Mouse (Mus musculus): ENCODE data around the gene Ccl28. TPM values are rescaled to one million over a fixed set of nuclear protein-coding genes. Genes with fewer than 3 reads are reported as not detected.
"Not testable (repeated sequence)": the region's sequence is repeated elsewhere in the genome, so short reads cannot be mapped to it uniquely, and the experiment has no call there.

Ccl28 gene
- 0.08 and 0.13 TPM in 2 replicates for polyA plus RNA-seq (2015; fragmentation: Nextera tagmentation; extraction: Ambion mirVana)

DNA sequence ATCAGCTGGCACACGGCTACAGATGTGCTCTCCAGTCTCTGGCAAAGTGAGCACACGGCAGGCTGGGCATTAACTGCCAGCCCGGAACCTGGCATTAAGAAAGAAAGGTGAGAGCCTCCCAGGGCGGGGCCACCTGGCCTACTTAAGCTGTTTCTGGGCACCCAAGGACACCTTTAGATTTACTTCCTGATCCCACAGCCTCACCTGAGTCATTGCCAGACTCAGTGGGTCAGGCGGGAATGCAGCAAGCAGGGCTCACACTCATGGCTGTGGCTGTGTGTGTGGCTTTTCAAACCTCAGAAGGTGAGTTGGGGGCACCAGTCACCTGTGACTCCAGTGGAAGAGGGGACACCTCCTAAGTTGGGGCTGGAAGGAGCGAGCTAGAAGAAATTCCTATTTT, at the start of gene Ccl28:
Ccl28 (plus strand) TSS at position 186 of the 400 bp plus-strand sequence.
- ATAC-seq (replicated peaks; ENCODE audit: low FRiP score, low read depth) (no peak), DNase-seq (ENCODE audit: low spot score) (no peak)
- WGBS = 86% methylated on average over 6 of the region's 6 CpGs
- Histone ChIP-seq H3K4me3 (replicated peaks; ENCODE audit: low read depth, low read length) (no peak within 1 kb of the TSS), H3K4me2 (ENCODE audit: low read length) (no peak within 1 kb of the TSS), H3K4me1 (replicated peaks; ENCODE audit: insufficient read depth, low read length) (no peaks in the 10 kb centered on the region), H3K9me3 (replicated peaks; ENCODE audit: low read length) (no peaks in the 10 kb centered on the region), H3K27ac (no peak within 1 kb of the TSS), H3K36me3 (ENCODE audit: insufficient read depth, low read length) (no peaks in the 10 kb centered on the region), H3K9ac (ENCODE audit: low read depth, low read length) (no peak within 1 kb of the TSS), H3K27me3 (ENCODE audit: insufficient read depth, low read length) (no peaks in the 10 kb centered on the region)
- no peak for TF ChIP-seq CTCF (IDR thresholded peaks at IDR 0.05; ENCODE audit: low read depth)

DNA sequence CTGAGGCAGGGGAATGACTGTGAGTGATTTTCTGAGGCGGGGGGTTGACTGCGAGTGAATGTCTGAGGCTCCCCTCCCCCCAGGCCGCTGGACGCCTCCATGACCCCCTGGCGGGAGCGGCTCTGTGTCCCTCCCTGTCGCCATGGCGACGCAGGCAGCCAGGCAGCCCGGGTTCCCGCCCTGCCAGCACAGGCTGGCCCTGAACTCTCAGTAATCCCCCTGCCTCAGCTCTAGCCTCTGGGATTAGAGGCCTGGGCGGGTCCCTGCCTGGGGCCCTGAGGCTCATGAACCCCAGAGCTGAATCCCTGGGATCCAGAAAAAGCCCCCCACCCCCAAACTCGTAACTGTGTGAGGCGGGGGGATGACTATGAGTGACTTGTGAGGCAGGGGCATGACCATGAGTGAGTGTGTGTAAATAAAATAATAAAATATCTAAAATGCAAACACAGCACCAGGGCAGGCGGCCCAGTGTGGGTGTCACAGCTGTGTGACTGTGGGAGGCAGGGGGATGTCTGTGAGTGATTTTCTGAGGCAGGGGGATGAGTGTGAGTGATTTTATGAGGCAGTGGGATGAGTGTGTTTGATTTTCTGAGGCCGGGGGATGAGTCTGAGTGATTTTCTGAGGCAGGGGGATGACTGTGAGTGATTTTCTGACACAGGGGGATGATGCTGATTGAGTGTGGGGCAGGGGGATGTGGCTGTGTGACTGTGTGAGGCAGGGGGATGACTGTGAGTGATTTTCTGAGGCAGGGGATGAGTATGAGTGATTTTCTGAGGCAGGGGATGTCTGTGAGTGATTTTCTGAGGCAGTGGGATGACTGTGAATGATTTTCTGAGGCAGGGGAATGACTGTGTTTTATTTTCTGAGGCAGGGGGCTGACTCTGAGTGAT, 27.1 kb upstream of the Ccl28 start:
- H3K27me3 ChIP-seq (ENCODE audit: insufficient read depth, low read length); H3K4me1 ChIP-seq (replicated peaks; ENCODE audit: insufficient read depth, low read length); H3K4me2 ChIP-seq (ENCODE audit: low read length); H3K27ac ChIP-seq; H3K9ac ChIP-seq (ENCODE audit: low read depth, low read length); H3K4me3 ChIP-seq (replicated peaks; ENCODE audit: low read depth, low read length); H3K36me3 ChIP-seq (ENCODE audit: insufficient read depth, low read length); H3K9me3 ChIP-seq (replicated peaks; ENCODE audit: low read length): not testable (repeated sequence)
- ATAC-seq (replicated peaks; ENCODE audit: low FRiP score, low read depth) = peak; percentile 91
- 67% methylated on average over 14 of the region's 16 CpGs for WGBS
- peak; percentile 71 for DNase-seq (ENCODE audit: low spot score)

- not testable (repeated sequence) for H3K27me3 ChIP-seq (ENCODE audit: insufficient read depth, low read length); H3K9me3 ChIP-seq (replicated peaks; ENCODE audit: low read length); ATAC-seq (replicated peaks; ENCODE audit: low FRiP score, low read depth); H3K9ac ChIP-seq (ENCODE audit: low read depth, low read length); H3K4me2 ChIP-seq (ENCODE audit: low read length); H3K4me1 ChIP-seq (replicated peaks; ENCODE audit: insufficient read depth, low read length); H3K27ac ChIP-seq; H3K36me3 ChIP-seq (ENCODE audit: insufficient read depth, low read length); H3K4me3 ChIP-seq (replicated peaks; ENCODE audit: low read depth, low read length)
- DNase-seq (ENCODE audit: low spot score) = peak; percentile 24
These were observed 25.2 kb upstream of the Ccl28 start for GRCm38 (mm10) chr13:119598466-119598865.

- ATAC-seq (replicated peaks; ENCODE audit: low FRiP score, low read depth); H3K4me3 ChIP-seq (replicated peaks; ENCODE audit: low read depth, low read length); H3K9me3 ChIP-seq (replicated peaks; ENCODE audit: low read length); H3K36me3 ChIP-seq (ENCODE audit: insufficient read depth, low read length); DNase-seq (ENCODE audit: low spot score); H3K4me1 ChIP-seq (replicated peaks; ENCODE audit: insufficient read depth, low read length); H3K27me3 ChIP-seq (ENCODE audit: insufficient read depth, low read length); H3K4me2 ChIP-seq (ENCODE audit: low read length); H3K27ac ChIP-seq; H3K9ac ChIP-seq (ENCODE audit: low read depth, low read length): not testable (repeated sequence)
- 53% methylated on average over 8 of the region's 12 CpGs for WGBS
These were observed 24.6 kb upstream of the Ccl28 start for GRCm38 (mm10) chr13:119599066-119599465.

- not testable (repeated sequence) for H3K27ac ChIP-seq; ATAC-seq (replicated peaks; ENCODE audit: low FRiP score, low read depth); H3K4me2 ChIP-seq (ENCODE audit: low read length); H3K27me3 ChIP-seq (ENCODE audit: insufficient read depth, low read length); H3K9ac ChIP-seq (ENCODE audit: low read depth, low read length); DNase-seq (ENCODE audit: low spot score); H3K36me3 ChIP-seq (ENCODE audit: insufficient read depth, low read length); H3K9me3 ChIP-seq (replicated peaks; ENCODE audit: low read length); H3K4me3 ChIP-seq (replicated peaks; ENCODE audit: low read depth, low read length); H3K4me1 ChIP-seq (replicated peaks; ENCODE audit: insufficient read depth, low read length)
- 77% methylated on average over 2 of the region's 2 CpGs for WGBS
These were observed 24.1 kb upstream of the Ccl28 start for GRCm38 (mm10) chr13:119599498-119599897.

DNA sequence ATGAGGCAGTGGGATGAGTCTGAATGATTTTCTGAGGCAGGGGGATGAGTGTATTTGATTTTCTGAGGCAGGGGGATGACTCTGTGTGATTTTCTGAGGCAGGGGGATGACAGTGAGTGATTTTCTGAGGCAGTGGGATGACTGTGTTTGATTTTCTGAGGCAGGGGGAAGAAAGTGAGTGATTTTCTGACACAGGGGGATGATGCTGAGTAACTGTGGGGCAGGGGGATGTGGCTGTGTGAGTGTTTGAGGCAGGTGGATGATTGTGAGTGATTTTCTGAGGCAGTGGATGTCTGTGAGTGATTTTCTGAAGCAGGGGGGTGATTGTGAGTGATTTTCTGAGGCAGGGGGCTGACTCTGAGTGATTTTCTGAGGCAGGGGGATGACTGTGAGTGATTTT, 23.5 kb upstream of the Ccl28 start:
- not testable (repeated sequence) for H3K4me1 ChIP-seq (replicated peaks; ENCODE audit: insufficient read depth, low read length); ATAC-seq (replicated peaks; ENCODE audit: low FRiP score, low read depth); H3K27me3 ChIP-seq (ENCODE audit: insufficient read depth, low read length); H3K9ac ChIP-seq (ENCODE audit: low read depth, low read length); H3K36me3 ChIP-seq (ENCODE audit: insufficient read depth, low read length); H3K4me3 ChIP-seq (replicated peaks; ENCODE audit: low read depth, low read length); H3K27ac ChIP-seq; H3K9me3 ChIP-seq (replicated peaks; ENCODE audit: low read length); H3K4me2 ChIP-seq (ENCODE audit: low read length)
- DNase-seq (ENCODE audit: low spot score) = peak; percentile 87

DNA sequence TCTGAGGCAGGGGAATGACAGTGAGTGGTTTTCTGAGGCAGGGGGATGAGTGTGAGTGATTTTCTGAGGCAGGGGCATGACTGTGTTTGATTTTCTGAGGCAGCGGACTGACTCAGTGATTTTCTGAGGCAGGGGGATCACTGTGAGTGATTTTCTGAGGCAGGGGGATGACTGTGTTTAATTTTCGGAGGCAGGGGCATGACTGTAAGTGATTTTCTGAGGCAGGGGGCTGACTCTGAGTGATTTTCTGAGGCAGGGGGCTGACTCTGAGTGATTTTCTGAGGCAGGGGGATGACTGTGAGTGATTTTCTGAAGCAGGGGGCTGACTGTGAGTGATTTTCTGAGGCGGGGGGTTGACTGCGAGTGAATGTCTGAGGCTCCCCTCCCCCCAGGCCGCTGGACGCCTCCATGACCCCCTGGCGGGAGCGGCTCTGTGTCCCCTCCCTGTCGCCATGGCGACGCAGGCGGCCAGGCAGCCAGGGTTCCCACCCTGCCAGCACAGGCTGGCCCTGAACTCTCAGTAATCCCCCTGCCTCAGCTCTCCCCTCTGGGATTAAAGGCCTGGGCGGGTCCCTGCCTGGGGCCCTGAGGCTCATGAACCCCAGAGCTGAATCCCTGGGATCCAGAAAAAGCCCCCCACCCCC, 20.8 kb upstream of the Ccl28 start:
- WGBS = 36% methylated on average over 12 of the region's 13 CpGs
- H3K9me3 ChIP-seq (replicated peaks; ENCODE audit: low read length); H3K27me3 ChIP-seq (ENCODE audit: insufficient read depth, low read length); H3K9ac ChIP-seq (ENCODE audit: low read depth, low read length); ATAC-seq (replicated peaks; ENCODE audit: low FRiP score, low read depth); H3K4me1 ChIP-seq (replicated peaks; ENCODE audit: insufficient read depth, low read length); DNase-seq (ENCODE audit: low spot score); H3K27ac ChIP-seq; H3K4me3 ChIP-seq (replicated peaks; ENCODE audit: low read depth, low read length); H3K36me3 ChIP-seq (ENCODE audit: insufficient read depth, low read length); H3K4me2 ChIP-seq (ENCODE audit: low read length): not testable (repeated sequence)

- not testable (repeated sequence) for H3K4me2 ChIP-seq (ENCODE audit: low read length); H3K27ac ChIP-seq; H3K9ac ChIP-seq (ENCODE audit: low read depth, low read length); DNase-seq (ENCODE audit: low spot score); H3K27me3 ChIP-seq (ENCODE audit: insufficient read depth, low read length); H3K4me3 ChIP-seq (replicated peaks; ENCODE audit: low read depth, low read length); H3K4me1 ChIP-seq (replicated peaks; ENCODE audit: insufficient read depth, low read length); H3K9me3 ChIP-seq (replicated peaks; ENCODE audit: low read length); H3K36me3 ChIP-seq (ENCODE audit: insufficient read depth, low read length)
- ATAC-seq (replicated peaks; ENCODE audit: low FRiP score, low read depth) = peak; percentile 21; the same call in 1 of the 2 replicates
- WGBS = 93% methylated on average over 6 of the region's 8 CpGs
These were observed 19.7 kb upstream of the Ccl28 start for GRCm38 (mm10) chr13:119603890-119604289.

DNA sequence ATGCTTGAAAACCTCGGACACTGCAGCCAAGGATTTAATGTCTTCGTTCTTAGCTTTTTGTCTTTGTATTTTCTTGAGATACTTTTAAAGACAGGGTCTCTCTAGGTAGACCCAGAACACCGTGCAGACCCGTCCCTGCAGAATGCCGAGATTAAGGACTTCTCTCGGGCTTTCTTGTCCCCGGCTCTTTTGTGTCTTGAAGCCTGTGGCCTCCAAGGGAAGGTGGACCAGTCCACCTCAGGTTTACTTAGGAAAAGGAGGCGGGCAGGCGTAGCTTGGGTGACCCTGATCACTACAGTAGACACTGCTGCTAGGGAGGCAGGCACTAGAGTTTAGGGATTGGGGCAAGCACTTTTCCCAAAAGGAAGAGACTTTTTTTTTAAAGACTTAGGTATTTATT, 19.3 kb upstream of the Ccl28 start:
- ATAC-seq (replicated peaks; ENCODE audit: low FRiP score, low read depth) = not testable (repeated sequence)

More for the DNA sequence above, 19.3 kb upstream of the Ccl28 start:
- H3K27ac ChIP-seq; H3K4me2 ChIP-seq (ENCODE audit: low read length); H3K4me3 ChIP-seq (replicated peaks; ENCODE audit: low read depth, low read length); H3K27me3 ChIP-seq (ENCODE audit: insufficient read depth, low read length); H3K9ac ChIP-seq (ENCODE audit: low read depth, low read length); DNase-seq (ENCODE audit: low spot score); H3K36me3 ChIP-seq (ENCODE audit: insufficient read depth, low read length); H3K4me1 ChIP-seq (replicated peaks; ENCODE audit: insufficient read depth, low read length); H3K9me3 ChIP-seq (replicated peaks; ENCODE audit: low read length): not testable (repeated sequence)
- 94% methylated on average over 7 of the region's 9 CpGs for WGBS
